Mouse (Mus musculus): ENCODE data around the gene Atp8a2. TPM values are rescaled to one million over a fixed set of nuclear protein-coding genes. Genes with fewer than 3 reads are reported as not detected.

The Atp8a2 gene
- polyA plus RNA-seq, 1 experiment from 2014 or later = 0.59 TPM

- Histone ChIP-seq H3K27ac (no peak overlapping the region), H3K9me3 (replicated peaks; ENCODE audit: low read length) (no peaks in the 10 kb centered on the region), H3K4me1 (replicated peaks; ENCODE audit: insufficient read depth, low read length) (no peaks in the 10 kb centered on the region), H3K4me3 (replicated peaks; ENCODE audit: low read depth, low read length) (no peak overlapping the region), H3K27me3 (ENCODE audit: insufficient read depth, low read length) (no peaks in the 10 kb centered on the region; the same call in 1 of the 2 replicates), H3K9ac (ENCODE audit: low read depth, low read length) (no peak overlapping the region), H3K36me3 (ENCODE audit: insufficient read depth, low read length) (no peaks in the 10 kb centered on the region), H3K4me2 (ENCODE audit: low read length) (no peak overlapping the region)
- ATAC-seq (replicated peaks; ENCODE audit: low FRiP score, low read depth) = no peak
- no peak for DNase-seq (ENCODE audit: low spot score)
- WGBS = 61% methylated on average over 6 of the region's 6 CpGs
- no peak for TF ChIP-seq CTCF (IDR thresholded peaks at IDR 0.05; ENCODE audit: low read depth)
Measured at GRCm38 (mm10) chr14:60137812-60138211, 59.2 kb downstream of the Atp8a2 start.

- no peaks in the 10 kb centered on the region; the same call in 1 of the 2 replicates for H3K27me3 ChIP-seq (ENCODE audit: insufficient read depth, low read length)
- no peaks in the 10 kb centered on the region for H3K4me1 ChIP-seq (replicated peaks; ENCODE audit: insufficient read depth, low read length)
- no peak overlapping the region for H3K4me3 ChIP-seq (replicated peaks; ENCODE audit: low read depth, low read length)
- H3K36me3 ChIP-seq (ENCODE audit: insufficient read depth, low read length) = no peaks in the 10 kb centered on the region
- no peak overlapping the region for H3K9ac ChIP-seq (ENCODE audit: low read depth, low read length)
- 89% methylated on average over 4 of the region's 4 CpGs for WGBS
- ATAC-seq (replicated peaks; ENCODE audit: low FRiP score, low read depth) (no peak), DNase-seq (ENCODE audit: low spot score) (no peak)
- TF ChIP-seq CTCF (IDR thresholded peaks at IDR 0.05; ENCODE audit: low read depth) = no peak
- no peak overlapping the region for H3K4me2 ChIP-seq (ENCODE audit: low read length)
- no peaks in the 10 kb centered on the region for H3K9me3 ChIP-seq (replicated peaks; ENCODE audit: low read length)
- no peak overlapping the region for H3K27ac ChIP-seq
Measured at GRCm38 (mm10) chr14:60135801-60136200, 61.2 kb downstream of the Atp8a2 start.

- no peak overlapping the region for H3K4me3 ChIP-seq (replicated peaks; ENCODE audit: low read depth, low read length)
- H3K36me3 ChIP-seq (ENCODE audit: insufficient read depth, low read length) = no peaks in the 10 kb centered on the region
- H3K4me2 ChIP-seq (ENCODE audit: low read length) = no peak overlapping the region
- H3K9ac ChIP-seq (ENCODE audit: low read depth, low read length) = no peak overlapping the region
- DNase-seq (ENCODE audit: low spot score) (no peak), ATAC-seq (replicated peaks; ENCODE audit: low FRiP score, low read depth) (no peak)
- H3K4me1 ChIP-seq (replicated peaks; ENCODE audit: insufficient read depth, low read length) = no peaks in the 10 kb centered on the region
- TF ChIP-seq CTCF (IDR thresholded peaks at IDR 0.05; ENCODE audit: low read depth) = no peak
- H3K27me3 ChIP-seq (ENCODE audit: insufficient read depth, low read length) = no peaks in the 10 kb centered on the region; the same call in 1 of the 2 replicates
- no peak overlapping the region for H3K27ac ChIP-seq
- no peaks in the 10 kb centered on the region for H3K9me3 ChIP-seq (replicated peaks; ENCODE audit: low read length)
- WGBS = 39% methylated on average over 9 of the region's 9 CpGs
Measured at GRCm38 (mm10) chr14:60134720-60135119, 62.3 kb downstream of the Atp8a2 start.

GRCm38 (mm10) chr14:60131196-60131876 lies 65.6 kb downstream of the Atp8a2 start:
- Histone ChIP-seq H3K9me3 (replicated peaks; ENCODE audit: low read length) (no peaks in the 10 kb centered on the region), H3K4me3 (replicated peaks; ENCODE audit: low read depth, low read length) (no peak overlapping the region), H3K36me3 (ENCODE audit: insufficient read depth, low read length) (no peaks in the 10 kb centered on the region), H3K9ac (ENCODE audit: low read depth, low read length) (no peak overlapping the region), H3K4me2 (ENCODE audit: low read length) (no peak overlapping the region), H3K27me3 (ENCODE audit: insufficient read depth, low read length) (no peaks in the 10 kb centered on the region; the same call in 1 of the 2 replicates), H3K4me1 (replicated peaks; ENCODE audit: insufficient read depth, low read length) (no peaks in the 10 kb centered on the region), H3K27ac (no peak overlapping the region)
- ATAC-seq (replicated peaks; ENCODE audit: low FRiP score, low read depth) = no peak
- 82% methylated on average over 9 of the region's 9 CpGs for WGBS
- TF ChIP-seq CTCF (IDR thresholded peaks at IDR 0.05; ENCODE audit: low read depth) = no peak
- no peak for DNase-seq (ENCODE audit: low spot score)

GRCm38 (mm10) chr14:60129564-60129963 lies 67.4 kb downstream of the Atp8a2 start:
- TF ChIP-seq CTCF (IDR thresholded peaks at IDR 0.05; ENCODE audit: low read depth) = no peak
- H3K4me1 ChIP-seq (replicated peaks; ENCODE audit: insufficient read depth, low read length) = no peaks in the 10 kb centered on the region
- DNase-seq (ENCODE audit: low spot score) (no peak), ATAC-seq (replicated peaks; ENCODE audit: low FRiP score, low read depth) (no peak)
- no peak overlapping the region for H3K27ac ChIP-seq
- no peak overlapping the region for H3K9ac ChIP-seq (ENCODE audit: low read depth, low read length)
- H3K9me3 ChIP-seq (replicated peaks; ENCODE audit: low read length) = no peaks in the 10 kb centered on the region
- no peak overlapping the region for H3K4me3 ChIP-seq (replicated peaks; ENCODE audit: low read depth, low read length)
- no peaks in the 10 kb centered on the region for H3K36me3 ChIP-seq (ENCODE audit: insufficient read depth, low read length)
- H3K27me3 ChIP-seq (ENCODE audit: insufficient read depth, low read length) = no peaks in the 10 kb centered on the region
- 89% methylated on average over 5 of the region's 5 CpGs for WGBS
- no peak overlapping the region for H3K4me2 ChIP-seq (ENCODE audit: low read length)

- H3K4me3 ChIP-seq (replicated peaks; ENCODE audit: low read depth, low read length) = no peak overlapping the region
- H3K36me3 ChIP-seq (ENCODE audit: insufficient read depth, low read length) = no peaks in the 10 kb centered on the region
- DNase-seq (ENCODE audit: low spot score) (no peak), ATAC-seq (replicated peaks; ENCODE audit: low FRiP score, low read depth) (no peak)
- no peaks in the 10 kb centered on the region for H3K4me1 ChIP-seq (replicated peaks; ENCODE audit: insufficient read depth, low read length)
- no peak overlapping the region for H3K4me2 ChIP-seq (ENCODE audit: low read length)
- H3K27ac ChIP-seq = no peak overlapping the region
- no peak overlapping the region for H3K9ac ChIP-seq (ENCODE audit: low read depth, low read length)
- WGBS = 80% methylated on average over 9 of the region's 9 CpGs
- no peak for TF ChIP-seq CTCF (IDR thresholded peaks at IDR 0.05; ENCODE audit: low read depth)
- no peaks in the 10 kb centered on the region for H3K9me3 ChIP-seq (replicated peaks; ENCODE audit: low read length)
- H3K27me3 ChIP-seq (ENCODE audit: insufficient read depth, low read length) = no peaks in the 10 kb centered on the region
Measured at GRCm38 (mm10) chr14:60125202-60125601, 71.8 kb downstream of the Atp8a2 start.

GRCm38 (mm10) chr14:60121572-60121971 lies 75.4 kb downstream of the Atp8a2 start:
- no peaks in the 10 kb centered on the region for H3K9me3 ChIP-seq (replicated peaks; ENCODE audit: low read length)
- no peak for TF ChIP-seq CTCF (IDR thresholded peaks at IDR 0.05; ENCODE audit: low read depth)
- ATAC-seq (replicated peaks; ENCODE audit: low FRiP score, low read depth) = no peak
- no peaks in the 10 kb centered on the region for H3K4me1 ChIP-seq (replicated peaks; ENCODE audit: insufficient read depth, low read length)
- no peak overlapping the region for H3K27ac ChIP-seq
- no peaks in the 10 kb centered on the region for H3K27me3 ChIP-seq (ENCODE audit: insufficient read depth, low read length)
- no peak overlapping the region for H3K4me3 ChIP-seq (replicated peaks; ENCODE audit: low read depth, low read length)
- H3K36me3 ChIP-seq (ENCODE audit: insufficient read depth, low read length) = no peaks in the 10 kb centered on the region
- WGBS = 59% methylated on average over 10 of the region's 10 CpGs
- H3K4me2 ChIP-seq (ENCODE audit: low read length) = no peak overlapping the region
- no peak for DNase-seq (ENCODE audit: low spot score)
- no peak overlapping the region for H3K9ac ChIP-seq (ENCODE audit: low read depth, low read length)

Data from kidney, postnatal 0 days (tissue).